Mouse (Mus musculus) limb, embryonic 14.5 days (tissue): Measurements from ENCODE around the gene Invs. TPM values are rescaled to one million over a fixed set of nuclear protein-coding genes. Genes with fewer than 3 reads are reported as not detected.
A peak's percentile ranks its signal among the peaks of the same experiment; 100 is the strongest.

Experiments used
- ATAC-seq: fragments of 200-750 bp; cut with Nextera tagmentation; 2 replicates; pipeline ENCODE4 v1.8.0; 2017; ENCODE audit warnings: low read depth, moderate number of reproducible peaks, moderate TSS enrichment; ENCODE audit not compliant: low FRiP score
- DNase-seq: peaks from one replicate; pipeline ENCODE4 v3.0.0-alpha.2; 2015; ENCODE audit warnings: low spot score
- H3K27ac ChIP-seq: fragments of 300-500 bp; sonication (generic); replicated peaks from 2 replicates; pipeline ENCODE4 v1.5.1; 2014; ENCODE audit warnings: low read depth, mild to moderate bottlenecking, low read length, moderate library complexity, mixed read lengths
- H3K27me3 ChIP-seq: fragments of 300-500 bp; sonication (generic); 2 replicates; pipeline ENCODE4 v1.6.1; 2014; ENCODE audit warnings: low read length, mixed read lengths; ENCODE audit not compliant: control insufficient read depth, insufficient read depth
- H3K36me3 ChIP-seq: fragments of 300-500 bp; sonication (generic); 2 replicates; pipeline ENCODE4 v1.6.1; 2014; ENCODE audit warnings: mild to moderate bottlenecking, low read length, moderate library complexity, mixed read lengths; ENCODE audit not compliant: control insufficient read depth, insufficient read depth
- H3K4me1 ChIP-seq: fragments of 300-500 bp; sonication (generic); 2 replicates; pipeline ENCODE4 v1.6.1; 2014; ENCODE audit warnings: antibody characterized with exemption, low read length, mixed read lengths; ENCODE audit not compliant: control insufficient read depth, insufficient read depth
- H3K4me2 ChIP-seq: fragments of 300-500 bp; sonication (generic); replicated peaks from 2 replicates; pipeline ENCODE4 v1.6.1; 2014; ENCODE audit warnings: low read depth, mild to moderate bottlenecking, low read length, moderate library complexity; ENCODE audit not compliant: severe bottlenecking
- H3K4me3 ChIP-seq: fragments of 300-500 bp; sonication (generic); replicated peaks from 2 replicates; pipeline ENCODE4 v1.5.1; 2014; ENCODE audit warnings: low read length
- H3K9ac ChIP-seq: fragments of 300-500 bp; sonication (generic); 2 replicates; pipeline ENCODE4 v1.6.1; 2014; ENCODE audit warnings: mild to moderate bottlenecking, low read depth, low read length, moderate library complexity; ENCODE audit not compliant: severe bottlenecking
- H3K9me3 ChIP-seq: fragments of 300-500 bp; sonication (generic); 2 replicates; pipeline ENCODE4 v1.6.1; 2016; ENCODE audit warnings: low read length; ENCODE audit not compliant: control insufficient read depth
- POLR2A ChIP-seq: fragments of 200-500 bp; IDR thresholded peaks from 2 replicates; pipeline ENCODE4 v1.8.0; 2012; ENCODE audit warnings: inconsistent platforms, mild to moderate bottlenecking, moderate library complexity, borderline replicate concordance; ENCODE audit not compliant: insufficient read depth, insufficient read length; ENCODE audit errors: extremely low read depth
- WGBS: fragments of 180-500 bp; shearing (Covaris S2); extraction: QIAGEN DNeasy Blood & Tissue Kit; methylation state at CpG from one replicate; pipeline ENCODE4 v1.1.7; 2014; 5-methylcytosine and 5-hydroxymethylcytosine counted together
- polyA plus RNA-seq, 2 experiments: library from polyadenylated mRNA; depleted of rRNA in 1 of 2; stranded (reverse) in 1 of 2; unstranded in 1 of 2; fragments of >200 nt; fragmentation: Nextera tagmentation in 1 of 2; extraction: Ambion mirVana in 1 of 2; gene quantifications; 2 replicates each; pipeline versions ENCODE4 v1.2.1 to v1.2.3; 2012 to 2014

Invs gene
- polyA plus RNA-seq, 2 experiments, result 6.5 to 7.8 TPM

DNA sequence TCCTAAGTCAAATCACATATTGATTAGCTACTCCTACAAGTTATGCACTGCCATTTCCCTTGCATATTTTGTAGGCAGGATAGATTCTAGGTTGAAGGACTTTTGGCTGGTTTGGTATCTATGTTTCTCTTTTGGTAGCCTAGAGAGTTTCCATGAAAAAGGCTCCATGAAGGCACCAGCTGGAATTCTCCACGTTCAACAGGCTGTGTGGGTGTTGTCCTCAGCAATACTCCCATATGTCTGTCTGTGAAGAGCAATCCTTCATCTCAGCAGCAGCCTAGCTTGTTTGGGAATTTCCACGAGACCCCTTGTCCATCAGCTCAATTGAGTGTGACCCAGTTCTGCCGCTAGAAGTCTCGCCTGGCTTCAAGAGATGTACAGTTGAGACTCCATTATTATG, 63.1 kb downstream of the Invs start:
- no peak for TF ChIP-seq POLR2A
- 83% methylated on average over 4 of the region's 4 CpGs for WGBS
- Histone ChIP-seq H3K4me1 (no peaks in the 10 kb centered on the region), H3K4me3 (no peak overlapping the region), H3K4me2 (no peak overlapping the region), H3K9ac (no peak overlapping the region), H3K9me3 (no peaks in the 10 kb centered on the region), H3K27ac (no peak overlapping the region), H3K36me3 (no peaks in the 10 kb centered on the region), H3K27me3 (no peaks in the 10 kb centered on the region)
- ATAC-seq (no peak), DNase-seq (no peak)

DNA sequence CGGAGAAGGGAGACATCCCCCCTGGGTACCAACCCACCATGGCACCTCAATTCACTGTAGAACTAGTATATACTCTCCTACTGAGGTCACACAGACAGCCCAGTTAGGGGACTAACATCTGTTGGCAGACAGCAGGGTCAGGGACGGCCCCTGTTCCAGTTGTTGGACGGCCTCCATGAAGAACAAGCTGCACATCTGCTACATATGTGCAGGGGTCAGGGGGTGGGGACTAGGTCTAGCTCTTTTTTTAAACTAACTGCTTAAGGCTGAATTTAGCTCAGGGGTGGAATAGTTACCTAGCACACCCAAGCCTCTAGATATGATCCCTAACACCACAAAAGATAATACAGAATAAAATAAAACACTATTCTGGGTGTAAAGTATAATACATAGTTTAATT, 82.8 kb downstream of the Invs start:
- no peak for ATAC-seq
- Histone ChIP-seq H3K27me3 (no peaks in the 10 kb centered on the region), H3K27ac (no peak overlapping the region), H3K4me2 (no peak overlapping the region), H3K4me3 (no peak overlapping the region), H3K9ac (no peak overlapping the region), H3K36me3 (no peaks in the 10 kb centered on the region), H3K4me1 (no peaks in the 10 kb centered on the region), H3K9me3 (no peaks in the 10 kb centered on the region)
- 52% methylated on average over 3 of the region's 3 CpGs for WGBS
- DNase-seq, result no peak
- TF ChIP-seq POLR2A, result no peak

DNA sequence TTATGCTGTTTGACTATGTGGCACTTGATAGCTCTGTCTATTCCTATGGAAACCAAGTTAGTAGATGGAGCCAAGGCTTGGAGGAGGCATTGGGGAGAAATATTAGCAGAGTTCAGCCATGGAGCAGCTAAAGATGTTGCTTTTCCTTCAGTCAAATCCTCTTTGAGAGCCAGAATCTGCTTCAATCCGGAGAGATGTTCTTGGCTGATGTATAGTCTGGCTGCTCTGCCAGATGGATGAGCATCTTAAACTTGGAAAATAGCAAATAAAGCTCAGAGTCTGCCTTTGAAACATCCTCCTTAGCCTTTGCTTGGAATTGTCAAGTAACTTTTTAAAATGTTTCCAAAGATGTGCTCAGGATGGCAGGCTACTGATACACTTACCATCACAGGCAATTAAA, 91.5 kb downstream of the Invs start:
- Histone ChIP-seq H3K9me3 (no peaks in the 10 kb centered on the region), H3K4me3 (no peak overlapping the region), H3K27ac (no peak overlapping the region), H3K9ac (no peak overlapping the region), H3K4me1 (no peaks in the 10 kb centered on the region), H3K36me3 (no peaks in the 10 kb centered on the region), H3K27me3 (no peaks in the 10 kb centered on the region), H3K4me2 (no peak overlapping the region)
- no peak for DNase-seq
- 78% methylated on average over 1 of the region's 1 CpGs for WGBS
- ATAC-seq, result no peak
- TF ChIP-seq POLR2A, result no peak

DNA sequence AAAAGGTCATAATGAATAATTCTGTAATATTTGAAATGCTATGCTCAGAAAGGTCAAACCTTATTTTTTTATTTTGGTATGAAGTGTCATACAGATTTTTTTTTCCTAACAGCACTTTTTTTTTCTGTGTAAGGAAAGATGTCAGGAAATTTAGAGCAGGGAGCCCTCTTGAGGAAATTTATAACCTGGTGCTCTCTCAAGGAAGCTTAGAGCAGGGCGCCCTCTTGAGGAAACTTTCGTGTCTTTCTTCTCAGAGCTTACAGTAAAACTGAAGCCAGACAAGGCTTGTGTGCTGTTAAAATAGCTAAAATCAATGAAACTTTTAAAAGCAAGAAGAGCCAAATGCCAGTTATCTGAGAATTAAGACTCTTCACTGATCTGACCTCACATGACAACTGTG, 101.4 kb downstream of the Invs start:
- no peak overlapping the region for H3K27ac ChIP-seq
- H3K9ac ChIP-seq, result no peak overlapping the region
- H3K4me1 ChIP-seq, result no peaks in the 10 kb centered on the region
- H3K4me3 ChIP-seq, result no peak overlapping the region
- 3% methylated on average over 2 of the region's 2 CpGs for WGBS
- no peaks in the 10 kb centered on the region for H3K9me3 ChIP-seq
- no peak overlapping the region for H3K4me2 ChIP-seq
- no peaks in the 10 kb centered on the region for H3K27me3 ChIP-seq
- no peaks in the 10 kb centered on the region for H3K36me3 ChIP-seq
- no peak for ATAC-seq
- peak; percentile 92 for DNase-seq
- TF ChIP-seq POLR2A, result no peak

DNA sequence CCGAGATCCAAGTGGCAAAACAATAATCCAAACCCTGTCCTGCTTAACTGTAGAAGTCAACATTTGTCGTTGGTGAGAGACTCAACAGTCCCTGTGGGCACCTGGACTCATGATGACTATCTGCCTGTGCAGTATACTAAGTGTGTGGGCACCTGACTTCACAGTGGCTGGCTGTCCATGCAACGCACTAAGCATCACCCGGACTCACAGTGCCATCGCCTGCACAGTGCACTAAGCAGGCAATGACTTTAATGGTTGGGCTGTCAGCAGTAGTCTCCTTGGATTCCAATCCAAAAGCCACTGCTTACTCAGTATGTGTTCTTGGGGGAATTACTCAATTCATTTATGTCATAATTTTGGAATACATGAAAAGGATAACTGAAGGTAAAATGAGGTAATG, 102.9 kb downstream of the Invs start:
- Histone ChIP-seq H3K9me3 (no peaks in the 10 kb centered on the region), H3K4me3 (no peak overlapping the region), H3K27ac (no peak overlapping the region), H3K4me1 (no peaks in the 10 kb centered on the region), H3K36me3 (no peaks in the 10 kb centered on the region), H3K9ac (no peak overlapping the region), H3K4me2 (no peak overlapping the region), H3K27me3 (no peaks in the 10 kb centered on the region)
- no peak for ATAC-seq
- no peak for TF ChIP-seq POLR2A
- no peak for DNase-seq
- 84% methylated on average over 5 of the region's 5 CpGs for WGBS

DNA sequence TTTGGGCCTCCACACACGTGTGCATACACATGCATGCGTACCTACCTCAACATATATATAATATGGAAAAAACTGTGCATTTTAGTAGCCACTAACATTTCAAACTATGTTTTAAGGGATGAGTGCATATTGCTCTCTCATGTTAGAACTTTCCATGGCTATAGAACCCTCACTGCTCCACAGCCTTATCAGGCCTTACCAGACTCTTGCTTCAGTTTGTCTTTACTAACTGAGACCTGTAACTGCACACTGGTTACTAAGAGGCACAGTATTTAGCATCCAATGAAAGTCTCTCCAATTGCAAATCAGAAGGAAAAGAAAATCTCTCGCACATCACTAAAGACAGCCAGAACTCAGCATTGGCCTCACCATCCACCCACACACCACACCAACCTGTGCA, 117.4 kb downstream of the Invs start:
- ATAC-seq (no peak), DNase-seq (no peak)
- no peaks in the 10 kb centered on the region for H3K9me3 ChIP-seq
- WGBS, result 89% methylated on average over 3 of the region's 3 CpGs
- H3K4me2 ChIP-seq, result no peak overlapping the region
- no peak overlapping the region for H3K27ac ChIP-seq
- H3K36me3 ChIP-seq, result peaks cover 11% of the 10 kb centered on the region
- no peaks in the 10 kb centered on the region for H3K4me1 ChIP-seq
- H3K9ac ChIP-seq, result no peak overlapping the region
- no peaks in the 10 kb centered on the region for H3K27me3 ChIP-seq
- no peak overlapping the region for H3K4me3 ChIP-seq
- TF ChIP-seq POLR2A, result no peak
